Mouse (Mus musculus): Measurements from ENCODE around the gene Wfdc15b.

GRCm38 (mm10) chr2:164177831-164178230, 43.6 kb downstream of the Wfdc15b start:
- no peak for TF ChIP-seq CTCF (IDR thresholded peaks at IDR 0.05; ENCODE audit: control insufficient read depth, insufficient read depth, low read length)
- TF ChIP-seq POLR2A (IDR thresholded peaks at IDR 0.05; ENCODE audit: borderline replicate concordance, control insufficient read depth, low read depth, low read length), result no peak

Data from bone marrow, adult 2 months (tissue).